Mouse (Mus musculus) erythroblast, embryonic 14.5 days (primary cell): Measurements from ENCODE around the gene Drg2.

ENCODE experiments used
- GATA1 ChIP-seq: IDR thresholded peaks from 2 replicates; pipeline ENCODE4 v1.6.1; 2012; ENCODE audit warnings: low read length, inconsistent platforms, mixed read lengths
- TAL1 ChIP-seq: IDR thresholded peaks from 3 replicates; pipeline ENCODE4 v1.6.1; 2012; ENCODE audit warnings: low read length, inconsistent platforms, mixed read lengths

GRCm38 (mm10) chr11:60469039-60469438 lies 14.6 kb downstream of the Drg2 start, which contains the start of gene Myo15:
- TF ChIP-seq GATA1 (no peak), TAL1 (no peak)
